Mouse (Mus musculus): ENCODE measurements around the gene Agbl3.

The Agbl3 gene

DNA sequence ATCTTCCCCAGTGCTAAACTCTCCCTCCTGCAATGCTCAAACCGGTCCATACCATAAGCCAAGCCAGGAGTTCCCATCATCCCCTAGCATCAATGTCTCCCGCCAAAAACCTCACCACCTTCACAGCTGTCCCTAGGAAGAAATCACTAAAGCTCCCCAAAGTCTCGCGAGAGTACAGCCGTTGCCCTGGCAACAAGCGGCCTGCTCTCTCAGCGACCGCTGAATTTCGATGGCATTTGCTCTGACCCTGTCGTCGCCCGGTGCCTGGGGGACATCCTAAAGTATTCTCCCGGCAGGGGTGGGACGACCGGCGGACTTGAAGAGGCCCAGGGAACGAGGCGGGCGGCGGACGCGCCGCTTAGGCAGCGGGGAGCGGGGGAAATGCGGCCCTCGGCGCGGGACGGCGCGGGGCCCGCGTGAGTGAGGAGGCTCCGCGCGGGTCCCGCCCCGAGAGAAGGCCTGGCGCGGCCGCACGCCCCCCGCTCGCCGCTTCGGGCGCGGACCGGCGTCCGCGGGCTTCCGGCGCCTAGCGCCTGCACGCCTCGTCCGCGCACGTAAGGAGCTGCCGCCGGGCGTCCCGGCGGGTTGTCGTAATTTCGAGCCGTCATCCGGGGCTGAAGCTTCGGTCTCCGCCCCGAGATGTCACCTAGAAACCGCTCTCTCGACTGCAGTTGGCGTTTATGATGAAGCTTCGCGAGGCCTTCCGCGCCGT, at the start of gene Agbl3:
Agbl3 (plus strand) TSS at position 202 of the 712 bp plus-strand sequence.
- DNase-seq (ENCODE audit: low read depth, low spot score) = peak; percentile 97

GRCm38 (mm10) chr6:34731007-34731406, 49.2 kb upstream of the Agbl3 start:
- no peak for DNase-seq (ENCODE audit: low read depth, low spot score)

DNA sequence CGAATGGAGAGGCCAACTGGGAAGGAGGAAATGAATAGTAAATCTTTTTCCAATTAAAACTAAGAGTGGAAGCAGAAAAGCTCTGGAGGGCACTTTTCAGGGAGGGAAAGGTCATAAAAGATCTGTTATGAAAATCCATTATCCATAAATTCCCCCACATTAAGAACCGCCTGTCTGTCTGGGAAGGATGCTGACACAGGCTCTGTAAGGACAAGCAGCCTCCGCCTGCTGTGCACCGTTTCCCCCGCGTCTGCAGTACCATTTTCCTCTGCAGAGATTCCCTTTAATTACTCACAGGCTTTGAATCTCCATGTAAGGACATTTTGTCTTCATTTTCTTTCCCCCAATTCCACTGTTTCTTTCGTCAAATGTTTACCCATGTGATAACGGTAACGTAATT, 48.7 kb upstream of the Agbl3 start:
- no peak for DNase-seq (ENCODE audit: low read depth, low spot score)

GRCm38 (mm10) chr6:34734940-34735695, 45.1 kb upstream of the Agbl3 start:
- DNase-seq (ENCODE audit: low read depth, low spot score) = no peak

DNA sequence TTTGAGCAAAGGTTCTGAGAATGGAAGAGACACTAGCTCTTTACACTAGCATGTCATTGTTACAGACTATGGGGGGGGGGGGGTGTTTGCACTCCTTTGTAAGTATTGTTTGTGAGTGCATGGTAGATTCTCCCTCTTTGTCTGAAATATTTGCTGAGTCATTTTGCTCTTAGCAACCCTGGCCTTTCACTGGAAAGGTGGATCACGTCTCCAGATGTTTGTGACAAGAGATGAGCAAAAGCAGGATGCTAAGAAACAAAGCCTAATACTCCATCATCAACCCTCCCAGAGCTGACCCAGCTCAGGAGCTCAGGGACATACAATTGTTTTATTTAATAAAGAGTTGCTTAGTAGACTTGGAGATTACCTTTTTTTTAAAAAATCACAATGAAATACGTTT, 43.3 kb upstream of the Agbl3 start:
- DNase-seq (ENCODE audit: low read depth, low spot score) = no peak

DNA sequence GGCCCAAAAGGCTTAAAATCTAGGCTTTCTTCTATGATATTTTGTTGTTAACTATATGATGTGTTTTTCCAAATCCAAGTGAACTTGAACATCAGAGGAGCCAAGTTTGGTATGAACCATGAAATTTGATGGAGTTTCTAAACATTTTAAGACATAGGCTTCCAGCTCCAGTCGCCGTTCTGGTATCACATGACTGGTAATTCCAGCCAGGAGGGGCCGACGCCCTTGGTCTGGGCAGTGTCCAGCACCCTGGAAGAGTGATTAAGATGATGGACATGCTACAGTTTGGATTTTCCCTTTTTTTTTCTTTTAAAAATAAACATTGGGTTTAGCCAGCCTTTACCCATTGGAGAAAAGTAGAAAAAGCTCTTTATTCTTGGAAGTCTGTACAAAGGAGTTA, 36.3 kb upstream of the Agbl3 start:
- DNase-seq (ENCODE audit: low read depth, low spot score) = no peak

- no peak for DNase-seq (ENCODE audit: low read depth, low spot score)
These were observed 32.4 kb upstream of the Agbl3 start for GRCm38 (mm10) chr6:34747846-34748245.

DNA sequence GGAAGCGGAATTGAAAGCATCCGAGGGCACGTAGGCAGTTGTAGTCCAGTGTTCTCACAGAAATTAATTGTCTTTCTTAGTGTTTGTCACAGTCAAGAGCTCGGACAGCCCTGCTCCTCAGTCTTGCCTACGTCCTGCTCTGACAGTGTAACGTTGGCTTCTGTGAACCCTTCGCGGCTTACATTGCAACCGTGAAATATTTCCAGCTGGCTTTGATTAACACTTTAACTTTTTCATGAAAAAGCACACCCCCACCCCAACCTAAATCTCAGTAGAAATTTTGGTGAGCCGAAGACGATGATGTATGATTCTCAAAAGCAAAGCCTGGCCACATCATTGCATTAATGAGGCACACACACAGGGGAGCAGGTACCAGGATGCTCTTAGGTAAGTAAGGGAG, 31.7 kb upstream of the Agbl3 start:
- DNase-seq (ENCODE audit: low read depth, low spot score) = no peak

DNA sequence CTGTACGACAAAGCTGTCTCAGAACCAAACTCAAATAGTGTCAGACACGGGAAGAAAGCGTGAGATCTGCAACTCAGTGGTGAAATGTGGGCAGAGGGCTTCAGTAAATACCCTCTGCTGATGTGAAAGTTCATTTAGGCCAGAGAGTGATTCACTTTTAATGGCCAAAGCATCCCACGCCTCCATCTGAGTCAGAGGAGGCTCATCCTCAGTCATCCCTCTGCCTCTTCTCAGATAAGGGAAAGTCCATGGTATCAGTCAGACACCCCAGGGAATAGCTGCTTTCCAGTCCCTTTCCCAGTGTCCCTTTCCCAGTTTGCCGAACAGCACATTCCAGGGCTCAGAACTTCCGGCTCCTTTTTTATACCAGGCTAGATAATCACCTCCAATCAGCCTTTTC, 30.7 kb upstream of the Agbl3 start:
- no peak for DNase-seq (ENCODE audit: low read depth, low spot score)

DNA sequence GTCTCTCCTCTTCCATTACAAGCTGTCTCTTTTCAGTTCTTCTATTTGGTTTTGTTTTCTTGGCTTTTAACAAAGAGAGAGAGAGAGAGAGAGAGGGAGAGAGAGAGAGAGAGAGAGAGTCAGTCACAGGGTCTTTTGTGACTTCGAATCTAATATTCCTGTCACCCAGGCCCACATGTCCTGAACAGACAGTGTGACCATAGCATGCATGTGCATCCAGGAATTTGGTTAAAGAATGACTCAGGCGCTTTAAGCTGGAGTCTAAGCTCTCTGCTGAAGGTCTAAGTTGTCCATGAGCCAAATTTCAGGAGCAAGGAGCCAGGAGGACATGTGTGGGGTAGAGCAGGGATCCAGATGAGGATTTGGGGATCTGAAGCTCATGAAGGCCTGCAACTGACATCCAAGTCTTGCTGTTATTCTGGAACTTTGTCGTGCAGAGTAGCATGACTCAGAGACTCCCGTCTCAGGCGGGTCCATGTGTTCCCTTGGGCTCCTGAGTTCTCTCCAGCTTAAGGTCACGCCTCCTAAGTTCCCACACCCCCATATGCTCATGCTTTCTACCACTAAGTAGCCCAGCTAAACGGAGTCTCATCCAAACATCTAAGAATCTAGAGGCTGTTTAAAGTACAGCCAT, 29.6 kb upstream of the Agbl3 start:
- no peak for DNase-seq (ENCODE audit: low read depth, low spot score)

DNA sequence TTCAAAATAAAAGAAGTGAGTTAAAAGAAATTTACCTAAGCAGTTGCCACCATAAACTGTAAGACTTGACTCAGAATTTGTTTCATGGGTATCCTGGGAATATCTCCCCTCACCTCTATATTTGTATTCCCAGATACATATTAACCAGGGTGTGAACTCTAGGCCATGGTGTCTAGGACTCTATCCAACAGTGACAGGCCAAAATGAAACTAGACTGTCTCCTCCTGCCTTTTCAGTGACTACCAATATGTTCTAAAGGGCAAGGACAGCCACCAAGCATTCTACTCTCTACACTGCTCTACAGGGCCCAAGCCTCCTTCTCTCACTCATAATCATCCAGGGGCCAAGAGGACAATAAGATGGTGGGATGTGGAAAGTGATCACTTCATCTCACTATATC, 28.6 kb upstream of the Agbl3 start:
- no peak for DNase-seq (ENCODE audit: low read depth, low spot score)

GRCm38 (mm10) chr6:34754448-34754847, 25.8 kb upstream of the Agbl3 start:
- no peak for DNase-seq (ENCODE audit: low read depth, low spot score)

- DNase-seq (ENCODE audit: low read depth, low spot score) = no peak
These were observed 21.9 kb upstream of the Agbl3 start for GRCm38 (mm10) chr6:34758340-34758739.

GRCm38 (mm10) chr6:34760023-34760422, 20.2 kb upstream of the Agbl3 start:
- peak; percentile 24 for DNase-seq (ENCODE audit: low read depth, low spot score)

- no peak for DNase-seq (ENCODE audit: low read depth, low spot score)
These were observed 14.5 kb upstream of the Agbl3 start for GRCm38 (mm10) chr6:34765721-34766120.

DNA sequence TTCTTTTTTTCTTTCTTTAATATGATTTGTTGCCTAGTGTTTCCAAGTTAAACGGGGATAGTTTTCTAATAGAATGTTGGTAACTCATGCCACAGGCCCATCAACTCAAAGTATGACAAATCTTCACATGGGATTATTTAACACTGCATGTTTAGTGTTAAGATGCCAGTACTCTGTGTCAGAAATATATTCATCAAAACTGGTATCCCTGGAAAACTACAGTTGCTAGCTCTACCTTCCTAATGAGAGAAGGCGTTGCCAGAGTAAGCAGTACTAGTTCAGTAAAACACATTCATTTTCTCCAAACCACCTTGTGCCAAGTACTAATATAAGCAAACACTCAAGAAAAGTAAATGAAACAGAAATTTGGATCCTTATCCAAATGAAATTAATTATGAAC, 10.2 kb upstream of the Agbl3 start:
- DNase-seq (ENCODE audit: low read depth, low spot score) = no peak

DNA sequence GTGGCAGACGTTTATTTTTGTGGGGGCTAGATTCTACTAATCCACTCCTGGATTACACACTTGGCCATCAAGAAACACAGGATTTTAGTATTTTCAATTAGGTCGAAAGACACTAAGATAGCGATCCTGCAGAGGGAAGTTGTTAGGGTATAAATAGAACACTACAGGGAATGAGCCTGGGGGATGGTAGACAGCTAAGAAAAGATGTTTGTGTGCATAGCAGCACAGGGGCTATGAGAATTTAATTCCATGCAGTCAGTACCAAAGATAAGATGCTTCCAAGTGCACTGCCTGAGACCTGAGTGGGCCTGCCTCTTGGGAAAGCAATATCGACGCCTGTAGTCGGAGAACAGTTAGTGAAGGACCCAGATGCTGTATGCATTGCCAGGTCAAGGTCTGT, 9.7 kb upstream of the Agbl3 start:
- no peak for DNase-seq (ENCODE audit: low read depth, low spot score)

DNA sequence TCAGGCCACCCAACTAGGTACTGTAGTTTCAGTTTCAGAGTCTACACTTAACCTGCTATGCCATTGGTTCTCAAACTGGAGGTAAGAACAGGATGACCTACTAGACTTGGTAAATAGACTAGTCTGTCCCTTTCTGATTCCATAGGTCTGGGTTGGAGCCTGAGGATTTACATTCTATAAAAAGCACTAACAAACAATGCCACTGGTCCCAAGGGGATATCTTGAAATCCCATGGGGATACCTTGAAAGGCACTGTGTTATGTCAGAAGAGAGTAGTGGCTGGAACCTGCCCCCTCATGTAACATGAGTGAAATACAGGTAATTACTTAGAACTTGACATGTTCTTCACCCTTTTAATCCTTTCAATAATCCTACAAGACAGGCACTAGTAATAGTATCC, 3.8 kb upstream of the Agbl3 start:
- DNase-seq (ENCODE audit: low read depth, low spot score) = no peak

DNA sequence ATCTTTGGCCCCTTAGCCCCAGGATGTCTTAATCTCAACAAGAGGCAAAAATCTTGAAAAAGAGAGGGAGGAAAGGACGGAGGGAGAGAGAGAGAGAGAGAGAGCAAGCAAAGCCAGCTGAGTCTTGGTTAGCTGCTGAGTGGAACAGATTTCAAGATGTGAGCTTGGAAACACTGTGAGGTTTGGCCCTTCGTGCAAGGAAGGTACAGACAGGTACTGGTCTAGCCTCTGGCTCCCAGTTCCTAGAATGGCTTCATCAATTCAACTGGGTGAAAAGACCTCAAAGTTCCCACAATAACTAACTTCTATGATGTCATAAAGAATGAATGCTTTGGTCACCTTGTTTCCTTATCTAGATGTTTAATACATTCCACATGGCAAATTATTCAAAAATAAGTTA, 3.1 kb upstream of the Agbl3 start:
- DNase-seq (ENCODE audit: low read depth, low spot score) = no peak

DNA sequence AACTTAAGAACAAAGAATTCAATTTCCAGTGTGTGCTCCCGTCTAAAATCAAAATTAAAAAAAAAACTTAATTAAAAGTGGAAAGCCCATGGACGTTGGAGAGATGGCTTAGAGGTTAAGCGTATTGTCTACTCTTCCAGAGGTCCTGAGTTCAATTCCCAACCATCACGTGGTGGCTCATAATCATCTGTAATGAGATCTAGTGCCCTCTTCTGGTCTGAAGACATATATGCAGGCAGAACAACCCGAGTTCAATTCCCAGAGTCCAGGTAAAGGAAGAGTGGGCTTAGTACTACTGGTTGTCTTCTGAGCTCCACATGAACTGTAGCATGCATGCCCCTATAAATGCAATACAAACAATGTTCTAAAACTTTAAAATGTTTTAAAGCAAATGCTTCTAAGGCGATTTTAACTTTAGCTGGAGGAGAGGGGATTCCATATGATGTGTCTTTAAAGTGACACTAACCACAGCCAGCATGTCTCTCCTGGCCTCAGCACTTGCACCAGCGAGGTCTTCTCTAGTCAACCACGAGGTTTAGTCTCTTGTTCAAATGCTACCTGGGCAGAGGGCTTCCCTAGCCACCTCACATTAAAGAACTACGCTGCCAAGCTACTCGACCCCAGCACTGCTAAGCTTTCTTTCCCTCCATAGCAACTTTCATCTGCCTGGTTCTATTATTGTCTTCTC, 2.1 kb upstream of the Agbl3 start:
- peak; percentile 13 for DNase-seq (ENCODE audit: low read depth, low spot score)

DNA sequence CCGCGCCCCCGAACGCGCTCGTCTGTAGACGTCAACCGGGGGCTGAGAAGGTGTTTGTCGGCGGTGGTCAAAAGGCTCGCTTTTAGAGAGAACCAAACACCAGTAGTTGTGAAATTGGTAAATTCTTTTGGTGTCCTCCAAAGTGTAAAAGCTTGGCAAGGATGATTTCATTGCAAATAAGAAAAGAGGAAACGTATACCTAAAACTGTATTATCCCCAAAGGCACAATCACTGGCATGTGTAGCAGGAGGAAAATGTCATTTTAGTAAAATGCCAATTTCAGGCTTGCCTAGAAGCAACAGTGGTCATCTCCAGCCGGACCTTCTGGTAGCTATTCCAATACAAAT, 684 bp downstream of the Agbl3 start:
- DNase-seq (ENCODE audit: low read depth, low spot score) = no peak

GRCm38 (mm10) chr6:34782493-34782892, 2.3 kb downstream of the Agbl3 start:
- DNase-seq (ENCODE audit: low read depth, low spot score) = no peak

Measured in c-Kit-negative CD71-positive TER-119-positive erythroid progenitor cells, embryonic 14.5 days (primary cell).